Mouse (Mus musculus): ENCODE measurements around the gene Myo1h.

DNA sequence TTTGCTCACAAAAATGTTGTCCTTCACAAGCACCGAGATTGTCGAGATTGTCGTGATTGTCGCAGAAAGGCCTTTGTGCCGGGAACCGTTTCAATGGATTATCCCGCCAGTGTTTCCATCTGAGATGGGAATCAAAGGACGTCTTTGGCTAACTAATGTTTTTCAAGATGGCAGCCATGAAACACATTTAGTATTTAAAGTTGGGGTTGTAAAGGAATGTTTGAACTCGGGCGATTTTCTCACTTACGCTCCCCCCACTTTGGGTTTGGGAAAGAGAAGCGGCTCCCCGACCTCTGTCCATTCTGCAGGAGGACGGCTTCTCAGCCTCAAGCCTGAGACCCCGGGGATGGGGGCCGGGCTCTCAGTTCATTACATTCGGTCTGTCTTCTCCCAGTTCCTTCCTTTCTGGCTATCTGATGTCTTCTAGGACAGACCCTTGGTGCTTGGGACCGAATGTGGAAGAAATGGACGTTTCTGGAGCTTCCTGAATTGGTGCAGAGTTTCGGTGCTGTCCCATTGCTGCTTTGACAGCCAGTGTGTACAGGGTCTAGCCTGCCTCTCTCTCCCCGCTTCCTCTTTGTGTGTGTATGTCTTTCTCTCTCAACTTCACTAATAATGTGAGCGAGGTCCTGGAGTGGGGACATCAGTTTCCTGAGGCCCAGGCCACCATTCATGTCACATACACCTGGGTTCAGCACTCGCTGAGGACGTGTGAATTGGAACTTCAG lies 11.1 kb downstream of the Myo1h start:
- TF ChIP-seq POLR2A (IDR thresholded peaks at IDR 0.05; ENCODE audit: extremely low read depth, insufficient read depth, low read length), result no peak
- no peak for TF ChIP-seq CTCF (IDR thresholded peaks at IDR 0.05; ENCODE audit: extremely low read depth, insufficient read depth, low read length)
